Mouse (Mus musculus) thymus, adult 2 months (tissue): ENCODE data around the gene Olfr1045.

Source experiments
- CTCF ChIP-seq: fragments of 200-500 bp; IDR thresholded peaks from 2 replicates; pipeline ENCODE4 v1.5.1; 2012; ENCODE audit warnings: mild to moderate bottlenecking, control low read depth, low read length, moderate library complexity, borderline replicate concordance; ENCODE audit not compliant: control insufficient read depth, poor library complexity, insufficient read depth; ENCODE audit errors: extremely low read depth
- POLR2A ChIP-seq: fragments of 200-500 bp; IDR thresholded peaks from 2 replicates; pipeline ENCODE4 v1.6.1; 2012; ENCODE audit warnings: mild to moderate bottlenecking, low read length, control low read depth, moderate library complexity; ENCODE audit not compliant: control insufficient read depth, poor library complexity, insufficient read depth; ENCODE audit errors: extremely low read depth

- TF ChIP-seq CTCF, result no peak
- no peak for TF ChIP-seq POLR2A
Observed at GRCm38 (mm10) chr2:86177720-86178119, 25.1 kb downstream of the Olfr1045 start, which contains the start of gene Olfr1044.
